Mouse (Mus musculus) lung, postnatal 0 days (tissue): ENCODE measurements around the gene Cryl1.

ENCODE experiments used
- CTCF ChIP-seq: IDR thresholded peaks from 2 replicates; pipeline ENCODE4 v1.5.1; 2016; ENCODE audit warnings: antibody characterized with exemption, mild to moderate bottlenecking
- EP300 ChIP-seq: IDR thresholded peaks from 2 replicates; pipeline ENCODE4 v1.6.1; 2016; ENCODE audit warnings: antibody characterized with exemption, mild to moderate bottlenecking, control low read depth

DNA sequence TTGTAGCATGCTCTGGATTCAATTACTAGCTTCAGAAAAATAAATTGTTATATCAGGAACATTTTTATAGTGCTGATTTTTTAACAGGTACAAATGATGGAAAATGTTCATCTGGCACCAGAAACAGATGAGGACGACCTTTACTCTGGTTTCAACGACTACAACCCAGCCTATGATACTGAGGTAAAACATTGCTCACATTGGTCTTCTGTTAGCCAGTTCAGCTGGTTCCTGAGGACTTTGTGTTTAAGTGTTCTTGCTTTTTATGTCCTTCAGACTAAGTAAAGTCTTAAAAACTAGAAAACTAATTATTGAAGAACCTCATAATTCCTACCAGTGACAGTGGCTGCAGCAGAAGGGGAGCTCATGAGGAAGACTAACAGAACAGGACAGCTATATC, 32.1 kb upstream of the Cryl1 start:
- TF ChIP-seq CTCF (no peak), EP300 (no peak)
